Mouse (Mus musculus) testis, adult 2 months (tissue): ENCODE measurements around the gene Morc3. TPM values are rescaled to one million over a fixed set of nuclear protein-coding genes. Genes with fewer than 3 reads are reported as not detected.

Source experiments
- H3K27ac ChIP-seq: fragments of 200-500 bp; 2 replicates; pipeline ENCODE4 v1.5.1; 2012; ENCODE audit warnings: low read depth, low read length; ENCODE audit not compliant: control insufficient read depth, insufficient read depth
- H3K27me3 ChIP-seq: fragments of 200-500 bp; 2 replicates; pipeline ENCODE4 v1.6.1; 2012; ENCODE audit warnings: mild to moderate bottlenecking, low read length, moderate library complexity; ENCODE audit not compliant: control insufficient read depth, insufficient read depth
- H3K36me3 ChIP-seq: fragments of 200-500 bp; 2 replicates; pipeline ENCODE4 v1.6.1; 2012; ENCODE audit warnings: mild to moderate bottlenecking, low read length; ENCODE audit not compliant: control insufficient read depth, insufficient read depth
- H3K4me1 ChIP-seq: fragments of 200-500 bp; 2 replicates; pipeline ENCODE4 v1.6.1; 2012; ENCODE audit warnings: low read length; ENCODE audit not compliant: control insufficient read depth, insufficient read depth
- H3K4me3 ChIP-seq: fragments of 200-500 bp; 2 replicates; pipeline ENCODE4 v1.5.1; 2012; ENCODE audit warnings: low read depth, mild to moderate bottlenecking, low read length, moderate library complexity, mixed read lengths; ENCODE audit not compliant: control insufficient read depth
- CTCF ChIP-seq: fragments of 200-500 bp; IDR thresholded peaks from 2 replicates; pipeline ENCODE4 v1.5.1; 2012; ENCODE audit warnings: low read depth, mild to moderate bottlenecking, inconsistent platforms, low read length, moderate library complexity; ENCODE audit not compliant: control insufficient read depth, insufficient read depth, insufficient replicate concordance
- POLR2A ChIP-seq: fragments of 200-500 bp; IDR thresholded peaks from 2 replicates; pipeline ENCODE4 v1.6.1; 2012; ENCODE audit warnings: low read depth, mild to moderate bottlenecking, inconsistent platforms, low read length, moderate library complexity; ENCODE audit not compliant: control insufficient read depth
- polyA plus RNA-seq: library from polyadenylated mRNA; depleted of rRNA; stranded (reverse); fragments of >200 nt; gene quantifications from 2 replicates; pipeline ENCODE4 v1.2.3, GENCODE M21; 2012; rRNA removed

Morc3 gene
- polyA plus RNA-seq, 1 experiment = 11.6 TPM

GRCm38 (mm10) chr16:93919189-93919588, 87.3 kb downstream of the Morc3 start:
- Histone ChIP-seq H3K27ac (no peak overlapping the region), H3K4me3 (peak overlapping the region; percentile 5; the same call in 1 of the 2 replicates), H3K27me3 (no peaks in the 10 kb centered on the region), H3K36me3 (no peaks in the 10 kb centered on the region), H3K4me1 (peaks cover 14% of the 10 kb centered on the region)
- no peak for TF ChIP-seq CTCF
- no peak for TF ChIP-seq POLR2A

- no peaks in the 10 kb centered on the region for H3K36me3 ChIP-seq
- no peaks in the 10 kb centered on the region for H3K27me3 ChIP-seq
- peaks cover 14% of the 10 kb centered on the region for H3K4me1 ChIP-seq
- H3K27ac ChIP-seq = no peak overlapping the region
- H3K4me3 ChIP-seq = no peak overlapping the region
- TF ChIP-seq POLR2A (no peak), CTCF (no peak)
These were observed 88.8 kb downstream of the Morc3 start for GRCm38 (mm10) chr16:93920673-93921072.

GRCm38 (mm10) chr16:93922835-93923389, 91.0 kb downstream of the Morc3 start:
- Histone ChIP-seq H3K36me3 (no peaks in the 10 kb centered on the region), H3K4me3 (no peak overlapping the region), H3K27ac (no peak overlapping the region), H3K4me1 (peaks cover 14% of the 10 kb centered on the region), H3K27me3 (no peaks in the 10 kb centered on the region)
- TF ChIP-seq POLR2A (no peak), CTCF (no peak)

GRCm38 (mm10) chr16:93923788-93924187, 91.9 kb downstream of the Morc3 start:
- Histone ChIP-seq H3K36me3 (no peaks in the 10 kb centered on the region), H3K4me3 (no peak overlapping the region), H3K27ac (no peak overlapping the region), H3K4me1 (peaks cover 7% of the 10 kb centered on the region), H3K27me3 (no peaks in the 10 kb centered on the region)
- TF ChIP-seq CTCF (no peak), POLR2A (no peak)

Other genes starting within 250 kb of the Morc3 start
- 6.2 and 7.7 TPM in 2 replicates for gene Setd4, start 228.1 kb upstream of the Morc3 start, polyA plus RNA-seq
- gene Cbr1, start 226.3 kb upstream of the Morc3 start, polyA plus RNA-seq = 35.7 and 51.9 TPM in 2 replicates
- gene Gm5678, start 204.0 kb upstream of the Morc3 start, polyA plus RNA-seq = not detected in 2 replicates
- gene Cbr3, start 148.9 kb upstream of the Morc3 start, polyA plus RNA-seq = 1.3 and 2.0 TPM in 2 replicates
- gene Dop1b, start 120.2 kb upstream of the Morc3 start, polyA plus RNA-seq = 21.7 and 29.2 TPM in 2 replicates
- gene Chaf1b, start 51.8 kb downstream of the Morc3 start, polyA plus RNA-seq = 9.3 and 10.1 TPM in 2 replicates
- gene Cldn14, start 176.7 kb downstream of the Morc3 start, polyA plus RNA-seq = 1.0 and 2.3 TPM in 2 replicates